Mouse (Mus musculus): ENCODE results near the gene Uba1y.
"Not testable (repeated sequence)": the region's sequence is repeated elsewhere in the genome, so short reads cannot be mapped to it uniquely, and the experiment has no call there.

Gene Uba1y

GRCm38 (mm10) chrY:818396-818795, at the start of gene Uba1y:
Gene Uba1y (plus strand): TSS chrY:818649.
- no peak for DNase-seq (ENCODE audit: low read depth)

- DNase-seq (ENCODE audit: low read depth): not testable (repeated sequence)
Measured at GRCm38 (mm10) chrY:797309-797708, 21.1 kb upstream of the Uba1y start, which contains the start of gene Zfy1. Gene Zfy1 (minus strand): TSS chrY:797409.

GRCm38 (mm10) chrY:808991-809661, 9.3 kb upstream of the Uba1y start:
- DNase-seq (ENCODE audit: low read depth): peak; percentile 10

- DNase-seq (ENCODE audit: low read depth): no peak
Measured at GRCm38 (mm10) chrY:872404-872803, 54.0 kb downstream of the Uba1y start.

GRCm38 (mm10) chrY:872855-873549, 54.6 kb downstream of the Uba1y start:
- DNase-seq (ENCODE audit: low read depth): no peak
